Mouse (Mus musculus): ENCODE measurements at regions not wholly inside any gene's neighbourhood (a gene's known extent, or its start where the extent isn't known, plus 50 kb on each side); places are given as distances from the start of the nearest gene placed in this dataset.

- H3K27ac ChIP-seq (ENCODE audit: control insufficient read depth, insufficient read depth, low read length), result no peak overlapping the region
- WGBS, result 94% methylated on average over 4 of the region's 4 CpGs
- no peak overlapping the region for H3K4me3 ChIP-seq (ENCODE audit: control insufficient read depth, insufficient read depth, low read length)
- no peaks in the 10 kb centered on the region for H3K36me3 ChIP-seq (ENCODE audit: control insufficient read depth, insufficient read depth, low read length)
- DNase-seq, result no peak
- no peaks in the 10 kb centered on the region for H3K27me3 ChIP-seq (ENCODE audit: control insufficient read depth, insufficient read depth, low read length)
- TF ChIP-seq CTCF (IDR thresholded peaks at IDR 0.05; ENCODE audit: borderline replicate concordance, control insufficient read depth, extremely low read depth, insufficient read depth, low read length, poor library complexity) (no peak), POLR2A (IDR thresholded peaks at IDR 0.05; ENCODE audit: control insufficient read depth, extremely low read depth, insufficient read depth, low read length, poor library complexity) (no peak)
- no peaks in the 10 kb centered on the region for H3K4me1 ChIP-seq (replicated peaks; ENCODE audit: control insufficient read depth, insufficient read depth, low read length)
Observed at GRCm38 (mm10) chr10:37206546-37206945, 67.8 kb upstream of the Marcks start.

- Histone ChIP-seq H3K27me3 (ENCODE audit: control insufficient read depth, insufficient read depth, low read length) (no peaks in the 10 kb centered on the region), H3K4me1 (replicated peaks; ENCODE audit: control insufficient read depth, insufficient read depth, low read length) (no peaks in the 10 kb centered on the region), H3K27ac (ENCODE audit: control insufficient read depth, insufficient read depth, low read length) (no peak overlapping the region), H3K4me3 (ENCODE audit: control insufficient read depth, insufficient read depth, low read length) (no peak overlapping the region), H3K36me3 (ENCODE audit: control insufficient read depth, insufficient read depth, low read length) (no peaks in the 10 kb centered on the region)
- DNase-seq, result no peak
- TF ChIP-seq CTCF (IDR thresholded peaks at IDR 0.05; ENCODE audit: borderline replicate concordance, control insufficient read depth, extremely low read depth, insufficient read depth, low read length, poor library complexity) (no peak), POLR2A (IDR thresholded peaks at IDR 0.05; ENCODE audit: control insufficient read depth, extremely low read depth, insufficient read depth, low read length, poor library complexity) (no peak)
- 100% methylated on average over 1 of the region's 1 CpGs for WGBS
Observed at GRCm38 (mm10) chr10:37203709-37204108, 65.0 kb upstream of the Marcks start.

GRCm38 (mm10) chr10:37194798-37195453, 56.2 kb upstream of the Marcks start:
- 29% methylated on average over 13 of the region's 13 CpGs for WGBS
- TF ChIP-seq POLR2A (IDR thresholded peaks at IDR 0.05; ENCODE audit: control insufficient read depth, extremely low read depth, insufficient read depth, low read length, poor library complexity), result no peak
- TF ChIP-seq CTCF (IDR thresholded peaks at IDR 0.05; ENCODE audit: borderline replicate concordance, control insufficient read depth, extremely low read depth, insufficient read depth, low read length, poor library complexity), result no peak
- peak; percentile 27 for DNase-seq
- Histone ChIP-seq H3K4me3 (ENCODE audit: control insufficient read depth, insufficient read depth, low read length) (no peak overlapping the region), H3K36me3 (ENCODE audit: control insufficient read depth, insufficient read depth, low read length) (no peaks in the 10 kb centered on the region), H3K27me3 (ENCODE audit: control insufficient read depth, insufficient read depth, low read length) (no peaks in the 10 kb centered on the region), H3K4me1 (replicated peaks; ENCODE audit: control insufficient read depth, insufficient read depth, low read length) (peaks cover 31% of the 10 kb centered on the region), H3K27ac (ENCODE audit: control insufficient read depth, insufficient read depth, low read length) (no peak overlapping the region)

- peak; percentile 6 for DNase-seq
Observed at GRCm38 (mm10) chr10:37194131-37194797, 55.5 kb upstream of the Marcks start.

GRCm38 (mm10) chr10:37192661-37193060, 53.9 kb upstream of the Marcks start:
- DNase-seq, result peak; percentile 46
- TF ChIP-seq POLR2A (IDR thresholded peaks at IDR 0.05; ENCODE audit: control insufficient read depth, extremely low read depth, insufficient read depth, low read length, poor library complexity) (no peak), CTCF (IDR thresholded peaks at IDR 0.05; ENCODE audit: borderline replicate concordance, control insufficient read depth, extremely low read depth, insufficient read depth, low read length, poor library complexity) (no peak)
- H3K27me3 ChIP-seq (ENCODE audit: control insufficient read depth, insufficient read depth, low read length), result no peaks in the 10 kb centered on the region
- 9% methylated on average over 2 of the region's 2 CpGs for WGBS
- no peak overlapping the region for H3K4me3 ChIP-seq (ENCODE audit: control insufficient read depth, insufficient read depth, low read length)
- peak overlapping the region; percentile 42; the same call in 1 of the 2 replicates for H3K27ac ChIP-seq (ENCODE audit: control insufficient read depth, insufficient read depth, low read length)
- H3K36me3 ChIP-seq (ENCODE audit: control insufficient read depth, insufficient read depth, low read length), result no peaks in the 10 kb centered on the region
- peaks cover 31% of the 10 kb centered on the region for H3K4me1 ChIP-seq (replicated peaks; ENCODE audit: control insufficient read depth, insufficient read depth, low read length)

More at GRCm38 (mm10) chr10:37194131-37194797, 55.5 kb upstream of the Marcks start:
- H3K36me3 ChIP-seq (ENCODE audit: control insufficient read depth, insufficient read depth, low read length), result no peaks in the 10 kb centered on the region
- no peaks in the 10 kb centered on the region for H3K27me3 ChIP-seq (ENCODE audit: control insufficient read depth, insufficient read depth, low read length)
- H3K27ac ChIP-seq (ENCODE audit: control insufficient read depth, insufficient read depth, low read length), result no peak overlapping the region
- WGBS, result 84% methylated on average over 15 of the region's 15 CpGs
- TF ChIP-seq POLR2A (IDR thresholded peaks at IDR 0.05; ENCODE audit: control insufficient read depth, extremely low read depth, insufficient read depth, low read length, poor library complexity), result no peak
- TF ChIP-seq CTCF (IDR thresholded peaks at IDR 0.05; ENCODE audit: borderline replicate concordance, control insufficient read depth, extremely low read depth, insufficient read depth, low read length, poor library complexity), result no peak
- H3K4me1 ChIP-seq (replicated peaks; ENCODE audit: control insufficient read depth, insufficient read depth, low read length), result peaks cover 31% of the 10 kb centered on the region
- H3K4me3 ChIP-seq (ENCODE audit: control insufficient read depth, insufficient read depth, low read length), result no peak overlapping the region

GRCm38 (mm10) chr10:37190092-37190491, 51.4 kb upstream of the Marcks start:
- DNase-seq, result no peak
- Histone ChIP-seq H3K4me3 (ENCODE audit: control insufficient read depth, insufficient read depth, low read length) (no peak overlapping the region), H3K4me1 (replicated peaks; ENCODE audit: control insufficient read depth, insufficient read depth, low read length) (peaks cover 28% of the 10 kb centered on the region), H3K27ac (ENCODE audit: control insufficient read depth, insufficient read depth, low read length) (no peak overlapping the region), H3K27me3 (ENCODE audit: control insufficient read depth, insufficient read depth, low read length) (no peaks in the 10 kb centered on the region), H3K36me3 (ENCODE audit: control insufficient read depth, insufficient read depth, low read length) (no peaks in the 10 kb centered on the region)
- 21% methylated on average over 6 of the region's 6 CpGs for WGBS
- TF ChIP-seq POLR2A (IDR thresholded peaks at IDR 0.05; ENCODE audit: control insufficient read depth, extremely low read depth, insufficient read depth, low read length, poor library complexity) (no peak), CTCF (IDR thresholded peaks at IDR 0.05; ENCODE audit: borderline replicate concordance, control insufficient read depth, extremely low read depth, insufficient read depth, low read length, poor library complexity) (no peak)

Data from thymus, adult 2 months (tissue).